Comparison of ENCODE assay signal across 26 mouse cellular contexts in the genomic region with DNA sequence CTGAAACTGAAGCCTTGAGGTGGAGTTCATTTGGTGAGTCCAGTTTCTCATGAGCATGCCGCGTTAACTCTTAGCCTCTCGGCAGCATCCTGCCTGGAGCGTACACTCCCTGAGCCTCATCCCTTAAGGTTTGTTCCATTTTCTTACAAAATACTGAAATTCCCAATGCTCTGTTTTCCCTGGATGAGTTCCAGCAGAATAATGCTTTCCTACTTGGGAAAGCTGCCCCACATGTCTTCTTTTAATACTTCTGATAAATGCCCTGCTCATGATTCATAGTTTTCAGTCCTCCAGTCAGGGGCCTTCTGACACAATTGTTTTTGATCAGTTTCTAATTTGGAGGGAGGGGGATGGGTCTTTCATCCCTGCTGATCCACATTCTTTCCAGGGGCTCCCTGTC.
A peak's percentile ranks its signal among the peaks of the same experiment; 100 is the strongest.
DNase-seq lines count a peak whose midpoint lies in the region; ATAC-seq and TF ChIP-seq lines count a peak whose summit lies in the region.
"Had no signal": no experiment of that assay in that cellular context is flagged by ENCODE, and none has a peak within 500 bp of the region (broad histone marks: within the 10 kb centered on the region; RNA-seq: fewer than 3 reads in every experiment).

No protein-coding gene starts in this region.

- no peak overlapping the region for H3K9ac ChIP-seq in embryonic facial prominence, embryonic 12.5 days
- no peak overlapping the region for H3K9ac ChIP-seq in kidney, embryonic 15.5 days
- no peak overlapping the region for H3K9ac ChIP-seq in embryonic facial prominence, embryonic 14.5 days (ENCODE audit: low read depth, low read length)
- H3K9ac ChIP-seq in stomach, embryonic 16.5 days (ENCODE audit: low read length), result no peak overlapping the region
- H3K9ac ChIP-seq in heart, adult 2 months (ENCODE audit: low read depth, low read length), result no peak overlapping the region
- H3K9ac ChIP-seq: forebrain, embryonic 15.5 days; liver, embryonic 14.5 days; midbrain, embryonic 15.5 days; neural tube, embryonic 15.5 days had no signal

- no peak for ATAC-seq in embryonic facial prominence, embryonic 12.5 days (ENCODE audit: insufficient number of reproducible peaks, insufficient read depth, low FRiP score, low TSS enrichment)
- no peak for ATAC-seq in kidney, embryonic 15.5 days (replicated peaks; ENCODE audit: low FRiP score)
- ATAC-seq in embryonic facial prominence, embryonic 14.5 days (ENCODE audit: low read depth), result no peak
- no peak for ATAC-seq in stomach, embryonic 16.5 days (ENCODE audit: insufficient read depth, low FRiP score)
- ATAC-seq: forebrain, embryonic 15.5 days; midbrain, embryonic 15.5 days had no signal

- no peak overlapping the region for H3K4me2 ChIP-seq in embryonic facial prominence, embryonic 12.5 days (replicated peaks)
- no peak overlapping the region for H3K4me2 ChIP-seq in kidney, embryonic 15.5 days
- no peak overlapping the region for H3K4me2 ChIP-seq in embryonic facial prominence, embryonic 14.5 days (ENCODE audit: low read depth, low read length)
- H3K4me2 ChIP-seq in stomach, embryonic 16.5 days (ENCODE audit: low read depth, low read length), result no peak overlapping the region
- H3K4me2 ChIP-seq: forebrain, embryonic 15.5 days; midbrain, embryonic 15.5 days; neural tube, embryonic 15.5 days had no signal

- H3K27me3 ChIP-seq in embryonic facial prominence, embryonic 12.5 days, result no peaks in the 10 kb centered on the region
- H3K27me3 ChIP-seq in embryonic facial prominence, embryonic 10.5 days (replicated peaks; ENCODE audit: low read depth, poor library complexity, severe bottlenecking), result no peaks in the 10 kb centered on the region
- no peaks in the 10 kb centered on the region for H3K27me3 ChIP-seq in kidney, embryonic 15.5 days
- no peaks in the 10 kb centered on the region for H3K27me3 ChIP-seq in embryonic facial prominence, embryonic 14.5 days (replicated peaks; ENCODE audit: control insufficient read depth, insufficient read depth, low read length)
- no peaks in the 10 kb centered on the region for H3K27me3 ChIP-seq in stomach, embryonic 16.5 days (ENCODE audit: control insufficient read depth, insufficient read depth, low read length)
- H3K27me3 ChIP-seq in heart, adult 2 months (ENCODE audit: control insufficient read depth, insufficient read depth, low read length), result no peaks in the 10 kb centered on the region
- H3K27me3 ChIP-seq: forebrain, embryonic 15.5 days; midbrain, embryonic 15.5 days; neural tube, embryonic 15.5 days had no signal

- no peak for DNase-seq in embryonic facial prominence, embryonic 10.5 days (ENCODE audit: low spot score)
- no peak for DNase-seq in kidney, adult 11 months
- DNase-seq in embryonic facial prominence, embryonic 14.5 days (ENCODE audit: low spot score), result peak; percentile 32
- no peak for DNase-seq in heart, adult 18-20 months
- no peak for DNase-seq in heart, adult 2 months
- DNase-seq: adrenal gland, postnatal 25 days; cerebellum, adult 11-12 months; cerebellum, adult 9-11 months; heart, postnatal 14 days; layer of hippocampus, adult 9-11 months; liver; lung, adult 2 months; lung, postnatal 14 days; retina, postnatal 1 day; right cerebral cortex, postnatal 14 days had no signal

- intact Hi-C loops in heart, adult 2 months (cut with DNase I), result no loop called here

- no peak for TF ChIP-seq POLR2A in heart, adult 2 months (IDR thresholded peaks at IDR 0.05; ENCODE audit: insufficient read depth, low read depth, low read length)

- no peak for TF ChIP-seq CTCF in heart, adult 2 months (IDR thresholded peaks at IDR 0.05)

- WGBS in embryonic facial prominence, embryonic 12.5 days, result 71% methylated on average over 4 of the region's 4 CpGs
- 81% methylated on average over 4 of the region's 4 CpGs for WGBS in embryonic facial prominence, embryonic 10.5 days
- 61% methylated on average over 4 of the region's 4 CpGs for WGBS in kidney, embryonic 15.5 days
- 57% methylated on average over 4 of the region's 4 CpGs for WGBS in embryonic facial prominence, embryonic 14.5 days
- 69% methylated on average over 4 of the region's 4 CpGs for WGBS in stomach, embryonic 16.5 days
- 51% methylated on average over 4 of the region's 4 CpGs for WGBS in heart, adult 2 months

- H3K9me3 ChIP-seq in embryonic facial prominence, embryonic 12.5 days, result no peaks in the 10 kb centered on the region
- H3K9me3 ChIP-seq in embryonic facial prominence, embryonic 10.5 days, result no peaks in the 10 kb centered on the region
- no peaks in the 10 kb centered on the region for H3K9me3 ChIP-seq in kidney, embryonic 15.5 days (replicated peaks)
- no peaks in the 10 kb centered on the region for H3K9me3 ChIP-seq in embryonic facial prominence, embryonic 14.5 days (ENCODE audit: control insufficient read depth, low read length)
- no peaks in the 10 kb centered on the region for H3K9me3 ChIP-seq in stomach, embryonic 16.5 days (replicated peaks; ENCODE audit: control insufficient read depth, low read length)
- H3K9me3 ChIP-seq: forebrain, embryonic 10.5 days; forebrain, embryonic 15.5 days; midbrain, embryonic 10.5 days; midbrain, embryonic 15.5 days; neural tube, embryonic 15.5 days had no signal

- H3K36me3 ChIP-seq in embryonic facial prominence, embryonic 12.5 days, result no peaks in the 10 kb centered on the region
- no peaks in the 10 kb centered on the region for H3K36me3 ChIP-seq in embryonic facial prominence, embryonic 10.5 days (replicated peaks)
- H3K36me3 ChIP-seq in kidney, embryonic 15.5 days, result no peaks in the 10 kb centered on the region
- H3K36me3 ChIP-seq in embryonic facial prominence, embryonic 14.5 days (ENCODE audit: control insufficient read depth, insufficient read depth, low read length), result no peaks in the 10 kb centered on the region
- no peaks in the 10 kb centered on the region for H3K36me3 ChIP-seq in stomach, embryonic 16.5 days (ENCODE audit: control insufficient read depth, insufficient read depth, low read length)
- H3K36me3 ChIP-seq in heart, adult 2 months (ENCODE audit: control insufficient read depth, insufficient read depth, low read length), result no peaks in the 10 kb centered on the region
- H3K36me3 ChIP-seq: forebrain, embryonic 10.5 days; forebrain, embryonic 15.5 days; G1E; midbrain, embryonic 10.5 days; midbrain, embryonic 15.5 days; neural tube, embryonic 15.5 days had no signal

- TF ChIP-seq EP300 in heart, adult 2 months (IDR thresholded peaks at IDR 0.05; ENCODE audit: insufficient read depth, low read depth, low read length), result no peak

- H3K4me3 ChIP-seq in embryonic facial prominence, embryonic 12.5 days, result no peak overlapping the region
- H3K4me3 ChIP-seq in embryonic facial prominence, embryonic 10.5 days, result no peak overlapping the region
- H3K4me3 ChIP-seq in kidney, embryonic 15.5 days (replicated peaks), result no peak overlapping the region
- no peak overlapping the region for H3K4me3 ChIP-seq in embryonic facial prominence, embryonic 14.5 days (ENCODE audit: low read depth, low read length)
- H3K4me3 ChIP-seq in stomach, embryonic 16.5 days (replicated peaks; ENCODE audit: low read length), result no peak overlapping the region
- H3K4me3 ChIP-seq in heart, adult 2 months, result no peak overlapping the region
- H3K4me3 ChIP-seq: forebrain, embryonic 10.5 days; forebrain, embryonic 15.5 days; midbrain, embryonic 10.5 days; midbrain, embryonic 15.5 days; neural tube, embryonic 15.5 days had no signal

- H3K4me1 ChIP-seq in embryonic facial prominence, embryonic 12.5 days, result peaks cover 11% of the 10 kb centered on the region
- peaks cover 12% of the 10 kb centered on the region for H3K4me1 ChIP-seq in embryonic facial prominence, embryonic 10.5 days
- H3K4me1 ChIP-seq in kidney, embryonic 15.5 days, result peaks cover 11% of the 10 kb centered on the region
- H3K4me1 ChIP-seq in embryonic facial prominence, embryonic 14.5 days (ENCODE audit: control insufficient read depth, insufficient read depth, low read length), result peaks cover 11% of the 10 kb centered on the region
- H3K4me1 ChIP-seq in stomach, embryonic 16.5 days (ENCODE audit: control insufficient read depth, insufficient read depth, low read length), result peaks cover 8% of the 10 kb centered on the region; the same call in 1 of the 2 replicates
- H3K4me1 ChIP-seq in heart, adult 2 months (ENCODE audit: control insufficient read depth, insufficient read depth, low read length), result no peaks in the 10 kb centered on the region
- H3K4me1 ChIP-seq: forebrain, embryonic 15.5 days had no signal

- H3K27ac ChIP-seq in embryonic facial prominence, embryonic 12.5 days, result 0 out of 2 replicates have a peak overlapping the region, but pooled peaks have one; percentile 4
- no peak overlapping the region for H3K27ac ChIP-seq in embryonic facial prominence, embryonic 10.5 days (replicated peaks)
- peak overlapping the region; percentile 76 for H3K27ac ChIP-seq in kidney, embryonic 15.5 days
- H3K27ac ChIP-seq in embryonic facial prominence, embryonic 14.5 days (replicated peaks; ENCODE audit: low read depth, low read length), result no peak overlapping the region
- peak overlapping the region; percentile 73 for H3K27ac ChIP-seq in stomach, embryonic 16.5 days (ENCODE audit: low read length)
- H3K27ac ChIP-seq in heart, adult 2 months, result no peak overlapping the region
- H3K27ac ChIP-seq: forebrain, embryonic 10.5 days; forebrain, embryonic 15.5 days; kidney, postnatal 0 days; liver, embryonic 14.5 days; midbrain, embryonic 10.5 days; midbrain, embryonic 15.5 days; neural tube, embryonic 15.5 days had no signal

- H3K79me2 ChIP-seq in heart, adult 2 months (replicated peaks; ENCODE audit: control insufficient read depth, insufficient read depth, low read length), result no peaks in the 10 kb centered on the region

Comparison
In these comparisons a context has a peak if more than half of its experiments do, and no peak if none do; other contexts are left out.
1. H3K27ac ChIP-seq: peak in embryonic facial prominence, embryonic 12.5 days (single experiment), kidney, embryonic 15.5 days (single experiment) and stomach, embryonic 16.5 days (single experiment); none in embryonic facial prominence, embryonic 10.5 days (single experiment), embryonic facial prominence, embryonic 14.5 days (single experiment) and heart, adult 2 months (single experiment).